Mouse (Mus musculus) heart, adult 11 months (tissue): ENCODE data around the gene Mageb18.
"Not testable (repeated sequence)": the region's sequence is repeated elsewhere in the genome, so short reads cannot be mapped to it uniquely, and the experiment has no call there.

Experiments used
- DNase-seq: peaks from one replicate; pipeline ENCODE4 v3.0.0; 2022

Gene Mageb18

DNA sequence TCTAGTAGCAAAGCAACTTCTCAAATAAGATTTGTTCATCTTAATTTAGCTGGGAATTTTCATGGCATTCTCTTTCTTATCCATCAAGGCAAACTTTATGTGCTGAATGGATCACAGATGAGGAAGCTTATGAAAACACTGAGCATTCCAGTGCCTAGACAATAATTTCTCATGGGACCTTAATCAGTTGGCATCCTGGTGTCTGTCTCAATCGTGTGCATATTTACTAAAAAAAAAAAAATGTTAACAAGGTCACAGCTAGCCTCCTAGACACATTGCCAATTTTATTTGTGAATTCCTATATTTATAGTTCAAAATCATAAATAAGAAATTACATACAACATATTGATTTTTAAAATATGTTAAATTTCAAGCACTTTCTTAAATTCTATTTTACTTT lies at the start of gene Mageb18:
Mageb18 (minus strand) TSS at position 101 of the 400 bp plus-strand sequence.
- no peak for DNase-seq

DNA sequence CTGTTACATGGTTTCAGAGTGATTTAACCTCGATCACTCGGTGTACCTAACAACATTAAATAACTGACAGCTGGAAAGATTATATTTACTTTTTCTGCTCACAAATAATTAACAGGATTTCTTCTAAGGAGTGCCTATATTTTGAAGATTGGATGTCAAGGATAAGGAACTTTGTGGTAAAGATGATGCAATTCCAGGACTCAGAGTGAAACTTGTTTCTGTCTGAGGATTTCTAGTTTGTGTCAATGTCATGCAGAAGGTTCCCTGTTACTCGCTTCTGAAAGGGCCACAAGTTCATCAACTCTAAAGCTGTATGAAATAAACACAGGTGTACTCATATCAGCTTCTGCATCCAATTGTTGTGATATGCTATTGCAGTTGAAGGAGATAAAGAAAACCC lies 13.4 kb upstream of the Mageb18 start:
- no peak for DNase-seq

DNA sequence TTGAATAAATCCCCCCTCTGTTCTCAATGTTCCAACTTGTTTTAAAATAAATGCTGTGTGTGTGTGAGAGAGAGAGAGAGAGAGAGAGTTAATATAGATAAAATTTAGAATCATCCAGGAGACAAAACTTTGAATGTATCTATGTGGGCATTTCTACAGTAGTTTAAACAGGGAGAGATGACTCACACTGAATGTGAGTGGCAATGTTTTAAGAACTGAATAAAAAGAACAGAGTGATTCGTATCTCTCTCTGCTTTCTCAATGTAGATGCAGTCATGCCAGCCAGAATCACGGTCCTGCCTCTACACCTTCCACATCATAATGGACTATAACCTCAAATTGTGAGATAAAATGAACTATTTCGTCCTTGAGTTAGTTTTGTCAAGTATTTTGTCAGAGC lies 11.1 kb upstream of the Mageb18 start:
- DNase-seq, result no peak

DNA sequence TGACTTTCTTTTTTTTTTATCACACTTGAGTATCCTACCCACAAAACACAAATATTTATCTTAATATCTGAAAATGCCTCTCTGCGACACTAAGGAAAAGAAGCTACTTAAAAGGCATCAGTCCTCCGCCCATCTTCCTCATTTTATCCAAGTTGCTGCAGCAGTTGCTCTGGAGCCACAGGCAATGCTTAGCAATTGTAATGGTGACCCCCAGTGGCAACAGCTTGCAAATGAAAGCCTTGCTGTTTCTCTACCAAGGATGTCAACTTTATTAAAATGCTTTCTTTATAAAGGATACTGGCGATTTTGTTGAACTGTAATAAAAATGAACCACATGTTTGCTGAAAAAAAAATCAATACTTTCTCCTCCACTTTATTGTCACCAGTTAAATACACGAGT lies 2.0 kb downstream of the Mageb18 start:
- no peak for DNase-seq

DNA sequence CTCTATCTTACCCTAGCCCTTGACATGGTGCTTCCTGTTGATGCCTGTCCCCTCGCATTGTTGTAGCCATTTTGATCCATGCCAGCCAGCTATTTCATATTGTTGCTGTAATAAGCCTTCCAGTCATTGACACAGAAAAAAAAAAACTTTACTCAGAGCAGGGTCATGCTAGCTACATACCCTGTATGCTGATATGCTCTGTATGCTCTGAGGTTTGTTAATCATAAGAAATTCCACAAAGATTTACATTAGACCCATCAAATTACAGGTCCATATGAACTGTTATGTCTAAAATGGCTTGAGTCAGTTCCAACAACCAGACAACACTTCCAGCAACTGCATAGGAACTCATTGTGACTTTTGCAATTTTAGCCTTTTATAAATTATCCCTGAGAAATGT lies 71.5 kb downstream of the Mageb18 start:
- DNase-seq, result no peak

DNA sequence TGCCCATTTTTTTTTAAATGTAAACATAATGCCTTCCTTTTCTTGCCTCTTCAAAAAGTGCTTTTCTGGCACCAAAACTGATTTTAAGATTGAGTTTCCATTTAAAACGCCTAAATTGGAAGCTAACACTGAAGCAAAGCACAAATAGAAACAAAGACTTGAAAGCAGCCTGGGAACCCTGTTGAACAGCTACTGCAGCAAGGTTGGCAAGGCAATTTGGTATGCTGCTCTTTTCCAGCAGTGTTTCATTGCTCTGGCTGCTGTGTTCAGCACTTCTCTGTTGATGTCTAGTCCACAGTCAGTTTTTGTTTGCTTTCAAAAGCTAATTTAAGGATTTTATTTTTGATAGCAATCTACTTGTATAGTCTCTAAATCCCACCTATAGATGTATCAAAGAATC lies 101.1 kb downstream of the Mageb18 start:
- DNase-seq, result no peak

DNA sequence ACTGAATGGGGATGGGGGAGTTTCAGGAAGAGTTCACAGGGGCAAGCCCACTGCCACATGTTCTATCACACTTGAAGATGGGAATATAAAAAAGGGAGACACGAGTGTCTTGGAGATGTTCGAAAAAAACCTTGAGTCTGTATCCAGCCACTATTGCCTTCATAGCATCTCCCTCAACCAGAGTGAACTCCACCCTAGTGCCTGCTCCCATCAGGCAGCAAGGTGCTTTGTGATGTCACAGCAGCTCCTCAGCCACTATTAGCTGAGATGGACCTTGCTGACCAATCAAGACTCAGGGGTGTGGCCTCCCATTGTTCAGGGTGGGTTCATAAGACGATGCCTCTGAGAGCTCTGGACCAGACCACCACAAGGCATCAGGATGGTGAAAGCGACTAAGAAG lies 109.7 kb downstream of the Mageb18 start, which contains the start of gene Gm5941:
Gm5941 (plus strand) TSS at position 301 of the 400 bp plus-strand sequence.
- DNase-seq, result not testable (repeated sequence)

DNA sequence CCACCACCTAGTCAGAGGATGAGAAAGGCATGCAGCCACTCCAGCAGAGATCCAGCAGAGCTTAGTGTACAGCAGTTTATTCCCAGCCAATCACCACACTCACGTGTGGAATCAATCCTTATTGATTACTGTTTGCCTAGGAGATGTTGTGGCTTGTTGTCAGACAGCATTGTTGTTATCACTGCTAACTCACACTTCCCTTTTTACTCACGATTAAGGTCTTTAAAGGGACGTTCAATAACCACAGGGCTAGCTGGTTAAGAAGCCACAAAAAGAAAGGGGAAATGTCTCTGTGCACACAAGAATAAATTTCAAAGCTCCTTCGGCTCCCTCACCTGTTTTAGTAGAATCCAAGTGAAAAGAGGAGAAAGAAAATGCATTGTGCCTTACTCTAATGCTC lies 134.6 kb downstream of the Mageb18 start:
- no peak for DNase-seq

DNA sequence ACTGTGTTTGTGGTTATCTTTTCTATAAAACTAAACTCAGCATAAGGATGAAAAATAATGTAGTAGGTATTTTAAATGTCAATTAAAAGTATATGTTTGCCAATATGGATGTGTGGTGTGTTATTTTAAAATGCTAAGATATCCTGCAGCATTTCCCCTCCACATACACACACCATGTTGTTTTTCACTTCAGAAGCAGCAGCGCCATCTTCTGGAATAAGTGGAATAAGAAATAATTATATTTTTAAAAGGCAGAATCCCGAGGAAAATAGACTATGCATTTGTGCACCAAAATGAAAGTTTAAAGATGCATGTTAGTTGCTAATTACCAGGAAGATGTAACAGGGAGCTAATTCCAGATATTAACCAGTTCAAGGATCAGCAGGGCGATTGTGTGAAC lies 138.9 kb downstream of the Mageb18 start:
- DNase-seq, result no peak

DNA sequence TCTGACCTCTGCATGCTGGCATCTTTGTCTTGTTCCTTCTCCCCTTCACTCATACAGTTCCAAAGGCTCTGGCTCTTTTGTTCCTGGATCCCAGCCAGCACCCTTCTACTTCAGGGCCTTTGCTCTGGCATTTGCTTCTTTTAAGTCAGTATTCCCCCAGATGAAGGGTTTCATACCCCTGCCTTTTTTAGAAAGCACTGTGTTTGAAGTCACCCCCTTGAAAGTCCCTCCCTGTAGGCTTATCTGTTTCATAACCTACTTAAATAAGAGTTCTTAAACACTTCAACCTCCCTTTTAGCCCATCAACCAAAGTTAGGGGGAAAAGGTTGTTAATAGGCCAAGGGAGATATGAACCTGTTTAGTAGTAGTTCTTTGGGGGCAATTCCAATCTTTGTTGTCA lies 212.0 kb downstream of the Mageb18 start:
- no peak for DNase-seq

DNA sequence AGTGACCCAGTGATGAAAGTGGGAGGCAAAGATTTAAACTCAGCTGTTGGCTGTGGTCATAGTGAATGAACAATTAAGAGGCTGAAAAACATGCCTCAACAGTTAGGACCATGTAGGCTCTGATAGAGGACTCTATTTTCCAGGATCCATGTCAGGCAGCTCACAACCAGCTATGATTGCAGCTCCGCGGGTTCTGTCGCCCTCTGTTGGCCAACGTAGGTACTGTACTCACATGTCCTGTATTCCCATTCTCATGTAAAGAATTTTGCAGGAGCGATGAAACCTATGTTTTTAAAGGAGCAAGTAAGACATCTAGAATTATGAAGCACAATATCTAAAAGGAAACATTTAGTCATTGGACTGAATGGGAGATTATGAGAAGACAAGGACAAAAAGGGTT lies 256.4 kb downstream of the Mageb18 start:
- no peak for DNase-seq

DNA sequence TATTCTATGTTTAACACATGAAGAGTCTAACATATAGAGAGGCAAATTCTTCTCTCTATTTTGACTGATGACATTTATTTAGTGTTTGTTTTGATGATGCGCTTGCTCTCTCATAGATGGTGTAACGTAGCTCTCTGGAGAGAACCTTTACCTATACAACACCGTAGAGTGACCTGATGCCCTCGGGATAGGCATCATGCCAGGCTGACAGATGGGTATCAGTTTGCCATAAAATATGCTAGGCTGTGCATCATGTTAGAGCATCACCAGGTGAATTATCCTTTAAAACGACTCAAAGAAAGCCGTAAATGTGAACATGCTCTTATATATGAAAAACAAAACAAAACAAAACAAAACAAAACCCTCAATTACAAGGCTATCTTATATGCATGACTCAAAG lies 258.5 kb downstream of the Mageb18 start:
- DNase-seq, result no peak

DNA sequence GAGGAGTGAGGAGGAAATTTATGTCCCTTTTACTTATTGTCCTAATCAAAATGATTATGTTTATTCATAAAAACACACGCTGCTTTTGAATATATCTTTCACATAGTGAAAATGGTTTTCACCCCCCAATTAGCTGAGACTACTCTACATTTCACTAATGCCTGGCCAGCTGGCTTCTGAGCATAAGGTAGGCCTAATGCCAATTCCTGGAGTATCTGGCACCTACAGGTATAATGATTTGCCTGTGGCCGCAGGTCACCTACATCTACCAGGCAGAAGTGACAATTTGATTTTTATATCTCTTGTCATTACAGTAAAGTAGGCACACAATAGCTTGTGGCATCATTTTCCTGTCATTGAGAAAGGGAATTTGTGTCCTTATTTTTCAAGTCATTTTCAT lies 259.8 kb downstream of the Mageb18 start:
- DNase-seq, result no peak

DNA sequence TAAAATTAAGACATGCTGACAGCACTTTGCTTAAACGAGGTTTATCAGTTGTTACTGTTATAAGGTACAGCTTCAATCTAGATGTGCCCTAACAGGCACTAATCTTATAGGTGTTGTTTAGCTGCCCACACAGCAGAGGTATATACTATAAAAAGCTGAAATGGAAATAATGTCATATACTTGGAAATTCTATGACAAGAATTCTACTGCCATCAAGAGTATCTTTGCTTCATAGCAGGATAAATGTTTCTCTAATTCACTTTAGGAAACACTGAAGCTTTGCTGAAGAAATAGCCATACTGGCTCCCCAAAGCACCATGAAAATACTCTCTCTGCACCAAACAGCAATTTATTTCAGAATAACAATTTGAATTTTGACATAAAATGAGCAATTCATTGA lies 265.9 kb downstream of the Mageb18 start:
- DNase-seq, result no peak

DNA sequence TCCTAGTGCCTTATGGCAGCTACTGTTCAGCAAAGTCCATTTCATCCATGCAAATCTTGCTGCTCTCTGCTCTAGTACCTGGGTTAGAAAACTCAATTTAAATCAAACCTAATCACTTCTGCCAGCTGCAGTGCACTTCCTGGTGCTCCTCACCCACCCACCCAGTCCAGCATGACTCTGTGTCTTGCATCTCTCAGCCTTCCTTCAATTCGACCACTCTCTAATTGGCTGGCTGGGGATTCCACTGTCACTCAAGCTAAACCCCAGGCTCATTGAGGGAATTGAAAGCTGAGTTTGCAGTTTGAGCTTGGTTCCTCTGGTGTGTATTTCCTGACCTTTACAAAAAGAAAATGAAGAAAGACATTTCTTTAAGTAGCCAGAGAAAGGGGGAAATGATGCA lies 275.8 kb downstream of the Mageb18 start:
- no peak for DNase-seq

DNA sequence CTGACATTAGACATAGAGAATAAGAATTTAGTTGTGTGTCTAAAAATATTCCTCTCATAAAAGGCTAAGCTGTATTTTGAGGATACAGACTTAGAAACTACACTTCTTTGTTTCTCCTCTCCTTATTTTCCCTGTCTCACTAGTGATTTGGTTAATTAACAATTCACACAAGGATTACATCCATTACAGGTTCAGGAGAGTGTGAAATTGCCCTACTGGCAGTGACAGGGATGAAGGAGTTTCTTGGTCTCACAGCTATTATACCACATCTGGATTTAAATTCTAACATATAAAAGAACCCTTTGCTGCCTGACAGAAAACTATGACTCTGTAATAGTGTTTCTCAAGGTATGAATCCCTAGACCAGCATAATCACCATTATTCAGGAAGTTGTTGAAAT lies 318.8 kb downstream of the Mageb18 start:
- DNase-seq, result no peak
